Mouse (Mus musculus) CD4-positive naive resting alpha-beta T cell, adult 76 days (primary cell): ENCODE data around the gene Ppil3. TPM values are rescaled to one million over a fixed set of nuclear protein-coding genes. Genes with fewer than 3 reads are reported as not detected.

ENCODE experiments used
- total RNA-seq: library from RNA; stranded (reverse); gene quantifications from one replicate; pipeline ENCODE4 v1.2.4, GENCODE M21; 2023

Ppil3 gene
- 25.1 TPM for total RNA-seq

GRCm38 (mm10) chr1:58445143-58445722 lies at the start of gene Ppil3, which contains the start of gene Nif3l1:
Ppil3 (minus strand) TSS chr1:58445486.
Nif3l1 (plus strand) TSS chr1:58445151.

GRCm38 (mm10) chr1:58423371-58424248 lies 21.7 kb downstream of the Ppil3 start, which contains the start of gene Clk1:
Clk1 (minus strand) TSS chr1:58424066.

DNA sequence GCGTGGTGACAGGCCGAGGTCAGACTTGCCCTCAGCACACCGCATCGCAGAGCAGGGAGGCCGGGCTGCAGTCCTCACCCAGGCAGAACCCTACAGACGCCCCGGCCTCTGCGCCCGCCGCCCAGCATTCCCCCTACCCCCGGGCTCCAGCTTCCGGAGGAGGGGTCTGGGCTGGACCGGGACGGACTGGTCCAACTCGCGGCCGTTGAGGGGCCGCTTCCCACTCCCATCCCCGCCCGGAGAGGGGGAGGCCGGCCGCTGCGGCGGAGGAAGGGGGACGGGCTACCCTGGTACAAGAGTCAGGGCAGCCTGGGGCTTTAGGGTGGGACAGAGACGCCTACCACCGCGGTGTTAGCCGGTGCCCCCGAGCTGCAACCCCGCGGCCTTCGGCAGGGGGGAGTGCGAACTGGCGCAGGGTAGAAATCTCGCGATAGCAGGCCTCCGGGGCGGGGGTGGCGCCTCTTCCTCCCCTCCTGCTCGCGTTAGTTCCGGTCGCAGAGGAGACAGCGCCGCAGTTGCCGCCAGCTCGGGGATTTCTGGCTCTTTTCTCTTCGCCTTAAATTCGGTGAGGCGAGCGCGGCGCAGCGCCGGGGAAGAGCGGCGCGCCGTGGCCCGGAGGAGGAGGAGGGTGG lies 52.5 kb downstream of the Ppil3 start, which contains the start of gene Bzw1:
TSS of gene Bzw1 (plus strand) at position 247 of the 632 bp plus-strand sequence.

Other genes with a start within 250 kb of the Ppil3 start
- not detected for gene Aox4, start 235.1 kb downstream of the Ppil3 start, total RNA-seq
- 0.47 TPM for gene Aox2, start 167.2 kb downstream of the Ppil3 start, total RNA-seq
- 192 TPM for gene Bzw1, start 52.6 kb downstream of the Ppil3 start, total RNA-seq
- 1,780 TPM for gene Clk1, start 21.4 kb downstream of the Ppil3 start, total RNA-seq
- gene Nif3l1, start 335 bp downstream of the Ppil3 start, total RNA-seq = 38.0 TPM
- gene Orc2, start 59.6 kb upstream of the Ppil3 start, total RNA-seq = 25.0 TPM
- 23.7 TPM for gene Fam126b, start 140.8 kb upstream of the Ppil3 start, total RNA-seq
- gene Ndufb3, start 140.9 kb upstream of the Ppil3 start, total RNA-seq = 32.7 TPM